Mouse (Mus musculus) neural tube, embryonic 10.5 days (tissue): ENCODE results near the gene Diaph3.
"Not testable (repeated sequence)": the region's sequence is repeated elsewhere in the genome, so short reads cannot be mapped to it uniquely, and the experiment has no call there.

Experiments used
- DNase-seq: peaks from one replicate; pipeline ENCODE4 v3.0.0-alpha.2; 2017; ENCODE audit warnings: low spot score; ENCODE audit errors: extremely low spot score

Gene Diaph3

DNA sequence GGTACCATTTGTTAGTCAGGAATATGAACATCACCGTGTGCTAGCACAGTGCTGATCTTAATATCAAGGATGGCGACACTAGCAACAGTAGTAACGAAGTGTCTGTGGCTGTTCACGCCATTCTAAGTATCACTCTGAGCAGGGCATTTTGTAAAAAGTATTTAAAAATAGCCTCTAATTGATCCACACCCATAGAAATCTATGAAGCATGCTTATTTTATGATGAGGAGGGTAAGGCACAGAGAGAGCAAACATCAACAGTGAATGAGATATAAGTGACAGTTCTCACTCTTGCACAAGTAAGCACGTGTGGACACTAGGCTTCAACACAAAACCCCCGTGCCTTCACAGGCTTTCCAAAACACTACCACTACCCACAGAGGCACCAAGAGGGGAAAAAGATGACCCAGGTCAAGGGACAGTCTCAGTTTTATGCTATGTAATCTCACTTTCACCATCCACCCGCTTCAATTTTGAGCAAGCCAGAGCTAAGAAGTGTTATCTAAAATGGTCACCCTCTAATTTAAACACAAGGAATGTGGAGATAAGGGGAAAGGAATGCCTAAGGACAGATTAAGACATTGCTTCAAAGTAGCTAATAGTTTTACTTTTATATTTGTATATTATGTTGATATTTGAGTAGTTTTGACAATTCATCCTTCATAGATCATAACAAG lies 399.0 kb downstream of the Diaph3 start:
- no peak for DNase-seq

DNA sequence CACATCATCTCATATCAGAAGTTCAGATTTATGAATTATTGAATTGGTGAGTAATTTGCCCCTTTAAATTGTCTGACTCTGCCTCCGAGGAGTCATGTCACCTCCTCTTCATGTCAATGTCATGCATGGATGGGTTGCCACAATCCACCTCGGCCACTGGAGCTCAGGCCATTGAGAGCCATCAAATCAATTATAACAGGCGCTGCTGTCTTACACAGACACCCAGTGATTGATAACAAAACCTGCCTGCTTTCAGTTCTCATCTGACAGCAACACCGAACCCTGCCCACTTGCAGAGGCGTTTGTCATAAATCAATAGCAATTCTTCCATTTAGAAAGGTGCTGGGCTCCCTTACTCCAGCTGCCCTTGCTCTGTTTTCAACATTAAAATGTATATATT lies 402.1 kb downstream of the Diaph3 start:
- no peak for DNase-seq

DNA sequence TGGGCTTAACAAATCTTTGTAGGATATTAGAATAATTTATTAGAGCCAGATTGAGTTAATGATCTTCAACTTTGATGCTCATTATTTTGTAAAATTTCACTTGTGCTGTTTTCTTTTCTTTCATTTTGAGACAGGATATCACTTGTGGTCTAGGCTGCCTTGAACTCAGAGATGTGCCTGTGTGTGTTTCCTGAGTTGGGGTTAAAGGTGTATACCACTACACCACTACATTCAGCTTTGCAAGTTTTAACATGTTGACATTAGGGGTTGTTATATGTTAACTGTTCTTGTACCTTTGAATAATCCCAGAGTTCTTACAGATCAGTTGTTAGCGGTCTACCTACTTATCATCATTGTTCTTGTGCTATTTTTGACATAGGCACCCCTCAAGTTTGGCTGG lies 404.4 kb downstream of the Diaph3 start:
- no peak for DNase-seq

DNA sequence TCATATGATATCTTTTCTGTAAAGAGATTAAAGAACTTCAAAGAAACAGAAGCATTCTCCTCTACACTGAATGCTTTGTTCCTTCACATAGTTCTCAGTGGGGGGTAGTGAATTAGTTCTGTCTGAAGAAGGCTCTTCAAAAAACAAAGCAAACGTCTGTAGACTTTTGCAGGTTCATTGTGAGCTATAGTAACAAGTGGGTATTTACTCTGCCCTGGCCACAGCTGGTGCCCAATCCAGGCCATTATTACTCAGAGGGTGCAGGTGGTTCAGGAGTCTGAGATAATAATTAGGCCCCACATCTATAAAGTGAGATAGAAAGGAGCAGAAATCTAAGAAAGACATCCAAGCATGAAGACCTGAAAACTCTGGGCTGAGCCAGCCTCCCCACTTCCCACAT lies 409.7 kb downstream of the Diaph3 start:
- DNase-seq: no peak

DNA sequence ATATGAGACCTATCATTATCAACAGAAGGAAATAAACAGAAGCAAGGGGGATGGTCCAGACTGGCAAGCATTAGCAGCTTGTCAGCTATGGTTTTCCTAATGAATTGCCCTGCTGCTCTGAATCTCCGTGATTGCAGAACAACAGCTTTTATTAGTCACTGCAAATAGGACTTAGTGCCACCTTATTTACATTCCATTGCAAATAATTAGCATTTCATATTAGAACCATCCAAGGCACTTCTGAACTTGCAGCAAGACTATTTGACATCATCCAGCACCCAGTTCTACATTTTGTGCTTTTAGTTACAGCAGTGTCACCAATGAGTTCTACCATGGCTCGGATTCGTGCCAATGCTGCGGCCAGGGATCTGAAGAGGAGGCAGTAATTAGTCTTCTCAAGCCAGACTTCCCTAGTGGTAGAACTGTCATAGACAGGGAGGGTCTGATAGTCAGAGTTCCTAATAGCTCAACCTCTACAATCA lies 411.4 kb downstream of the Diaph3 start:
- no peak for DNase-seq

DNA sequence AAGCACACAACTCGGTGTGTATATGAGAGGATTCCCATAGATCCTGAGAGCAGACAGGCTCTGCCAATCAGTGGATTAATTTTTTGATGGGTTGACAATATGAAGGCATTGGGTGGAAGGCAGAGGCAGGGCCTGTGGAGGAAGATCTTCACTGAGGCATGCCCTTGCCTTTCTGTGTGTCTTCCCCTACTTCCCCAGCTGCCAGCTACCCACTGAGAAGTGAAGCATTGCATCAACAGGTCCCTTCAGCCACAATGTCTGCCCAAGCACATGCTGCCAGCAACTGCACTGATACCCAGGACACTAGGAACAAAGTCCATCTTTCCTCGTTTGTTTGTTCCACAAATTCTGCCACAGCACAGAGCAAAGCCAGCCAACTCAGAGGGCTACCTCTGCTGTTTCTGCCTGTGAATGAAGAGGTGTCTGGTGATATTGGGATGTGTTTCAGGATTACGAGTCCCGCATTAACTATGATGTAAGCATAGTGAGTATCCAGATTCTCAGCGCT lies 413.4 kb downstream of the Diaph3 start:
- DNase-seq: no peak

DNA sequence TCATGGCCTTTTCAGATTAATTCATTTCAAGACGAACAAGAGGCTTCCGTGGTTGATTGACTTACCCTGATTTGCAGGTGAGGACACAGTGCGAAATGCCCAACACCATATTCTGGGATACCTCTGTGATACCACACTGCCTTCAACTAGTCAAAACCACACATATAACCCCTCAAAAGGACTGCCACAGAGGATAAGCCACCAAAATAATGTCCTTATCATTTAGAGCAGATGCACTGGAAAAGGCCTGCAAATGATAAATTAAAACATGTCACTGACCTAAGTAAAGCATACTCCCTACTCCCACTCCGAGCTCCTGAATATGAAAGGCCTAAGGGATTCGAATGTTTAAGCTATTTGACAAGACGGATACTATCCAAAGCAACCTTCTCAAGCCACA lies 419.3 kb downstream of the Diaph3 start:
- DNase-seq: no peak

DNA sequence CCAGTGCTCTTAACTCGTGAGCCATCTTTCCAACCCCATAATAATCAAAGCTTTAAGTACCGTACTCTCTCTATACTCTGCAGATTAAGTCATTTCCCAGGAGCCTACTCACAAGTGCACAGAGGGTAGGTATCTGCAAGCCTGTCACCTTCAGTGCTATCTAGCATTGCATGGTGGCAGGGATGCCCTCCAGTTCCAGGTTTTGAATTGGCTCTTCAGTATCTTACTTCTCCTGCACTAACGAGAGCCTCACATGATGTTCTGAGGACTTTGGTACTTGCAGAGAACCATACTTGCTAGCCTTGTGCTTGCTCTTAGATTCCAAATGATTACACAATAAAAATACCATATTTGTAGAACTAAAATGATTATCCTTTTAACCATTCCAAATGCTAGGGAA lies 420.0 kb downstream of the Diaph3 start:
- DNase-seq: no peak

DNA sequence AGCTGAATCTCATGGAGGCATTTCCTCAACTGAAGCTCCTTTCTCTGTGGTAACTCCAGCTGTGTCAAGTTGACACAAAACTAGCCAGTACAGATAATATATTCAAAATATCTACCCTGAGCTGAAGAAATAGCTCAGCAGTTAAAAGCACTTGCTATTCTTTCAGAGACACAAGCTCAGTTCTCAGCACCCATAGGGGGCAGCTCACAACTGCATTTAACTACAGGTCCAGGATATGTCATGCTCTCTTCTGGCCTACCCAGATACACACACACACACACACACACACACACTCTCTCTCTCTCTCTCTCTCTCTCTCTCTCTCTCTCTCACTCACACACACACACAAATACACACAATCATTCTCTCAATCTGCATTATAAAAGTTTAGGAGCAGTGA lies 420.6 kb downstream of the Diaph3 start:
- not testable (repeated sequence) for DNase-seq

DNA sequence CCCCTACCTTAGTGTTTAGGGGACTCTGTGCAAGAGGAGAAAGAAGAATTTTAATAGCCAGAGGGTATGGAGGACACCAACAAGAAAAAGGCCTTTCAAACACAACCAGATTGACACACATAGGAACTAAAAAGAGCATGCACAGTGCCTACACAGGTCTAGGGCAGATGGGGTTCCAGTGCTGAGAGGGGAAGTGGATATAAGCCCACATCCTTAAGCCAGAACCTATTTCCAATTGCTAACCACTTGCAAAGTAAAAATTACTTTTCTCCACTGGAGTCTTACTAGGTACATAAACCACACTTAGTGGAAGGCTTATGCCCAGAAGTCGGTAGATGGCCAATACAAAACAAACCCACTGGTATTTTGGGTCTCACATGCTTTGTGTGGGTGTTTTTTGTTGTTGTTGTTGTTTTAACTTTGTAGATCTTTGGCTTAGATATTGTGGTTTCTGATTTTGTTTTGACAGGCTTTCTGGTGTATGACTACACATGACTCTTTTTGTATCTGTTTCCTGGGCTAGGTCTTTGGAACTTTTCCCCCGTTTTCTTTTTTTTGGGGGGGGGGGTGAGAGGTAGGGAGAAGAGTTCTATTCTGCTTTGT lies 426.8 kb downstream of the Diaph3 start:
- no peak for DNase-seq

DNA sequence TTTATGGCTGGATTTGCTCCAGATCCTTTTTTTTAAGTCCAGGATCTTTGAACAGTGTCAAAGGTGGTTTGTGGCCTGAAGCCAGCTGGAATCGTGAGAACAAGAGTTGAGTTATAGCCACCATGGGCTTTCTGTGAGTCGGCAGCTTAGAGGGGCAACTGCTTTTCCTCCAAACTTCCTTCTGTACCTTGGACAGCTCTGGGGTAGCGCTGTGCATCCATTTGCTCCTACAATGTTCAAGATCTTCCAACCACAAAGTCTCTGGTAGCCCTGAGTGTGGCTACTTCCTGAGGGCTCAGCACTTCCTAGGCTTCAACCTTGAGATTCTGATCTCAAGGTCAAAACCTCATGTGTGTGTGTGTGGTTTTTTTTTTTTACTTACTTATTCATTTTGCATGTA lies 437.0 kb downstream of the Diaph3 start:
- DNase-seq: no peak

DNA sequence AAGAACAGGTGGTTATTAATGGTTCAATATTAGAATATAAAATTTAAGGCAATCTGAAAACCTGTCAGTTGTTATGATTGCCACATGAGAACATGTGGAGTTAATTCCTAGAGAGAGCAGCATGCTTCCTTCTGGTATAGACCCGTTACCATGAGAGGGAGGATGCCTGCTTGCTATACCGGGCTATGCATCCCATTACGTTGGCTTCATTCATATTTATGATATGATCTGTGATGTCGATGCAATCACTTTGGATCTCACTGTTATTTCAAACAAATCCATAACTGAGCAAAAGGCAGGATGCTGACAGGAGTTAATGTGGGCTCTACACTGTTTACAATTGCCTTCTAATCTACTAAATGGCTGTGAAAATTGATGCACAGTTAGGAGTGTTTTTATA lies 439.9 kb downstream of the Diaph3 start:
- no peak for DNase-seq

DNA sequence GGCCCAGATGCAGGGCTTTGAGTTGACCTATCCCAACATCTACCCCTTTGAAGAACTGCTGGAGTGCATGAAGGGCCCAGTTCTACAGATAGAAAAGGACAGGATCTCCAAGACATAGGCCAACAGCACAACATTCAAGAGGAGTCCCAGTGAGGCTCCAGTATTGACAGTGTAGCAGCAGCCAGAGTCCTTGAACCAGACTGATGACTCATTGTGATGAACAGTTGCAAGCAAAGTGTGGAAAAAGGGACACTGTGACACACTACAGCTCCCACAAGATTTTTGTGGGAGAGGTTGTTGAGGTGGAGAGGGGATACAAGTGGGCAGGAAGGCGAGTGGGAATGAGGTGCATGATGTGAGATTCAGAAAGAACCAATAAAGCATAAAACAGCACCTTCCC lies 443.1 kb downstream of the Diaph3 start:
- no peak for DNase-seq

DNA sequence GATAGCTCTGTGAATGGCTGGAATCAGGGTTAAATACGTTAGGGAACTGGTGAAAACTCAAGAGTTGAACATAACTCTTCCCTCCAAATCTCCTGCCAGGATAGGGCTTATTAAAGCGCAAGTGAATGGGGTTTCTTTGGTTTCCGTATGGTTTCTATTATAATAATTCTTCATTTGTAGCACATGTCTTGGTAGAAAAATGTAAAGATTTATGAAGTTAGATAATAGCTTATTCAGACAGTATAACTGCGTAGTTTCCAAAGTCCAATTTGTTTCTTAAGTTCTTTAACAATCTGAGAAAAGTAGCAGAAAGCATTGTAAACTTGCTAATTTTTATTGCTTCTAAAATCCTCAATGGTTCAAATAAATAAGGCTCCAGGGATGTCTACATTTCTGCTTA lies 448.3 kb downstream of the Diaph3 start:
- DNase-seq: no peak

DNA sequence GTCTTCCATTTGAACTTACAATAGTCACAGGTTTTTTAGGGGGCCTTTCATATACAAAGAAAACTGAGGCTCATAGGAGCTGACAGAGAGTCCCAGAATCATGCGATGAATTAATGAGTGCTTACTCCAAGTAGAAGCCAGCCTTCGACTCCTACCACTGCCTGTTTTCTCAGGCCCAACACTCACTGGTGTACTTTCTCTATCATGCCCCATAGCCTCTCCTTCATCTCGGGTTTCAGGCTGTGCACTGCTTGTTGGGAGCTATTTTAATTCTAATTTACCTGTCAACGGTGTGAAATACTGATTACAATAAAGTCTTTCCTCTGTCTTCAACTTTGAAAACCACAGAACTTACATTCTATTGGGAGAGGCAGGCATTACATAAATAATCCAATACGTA lies 449.7 kb downstream of the Diaph3 start:
- no peak for DNase-seq

DNA sequence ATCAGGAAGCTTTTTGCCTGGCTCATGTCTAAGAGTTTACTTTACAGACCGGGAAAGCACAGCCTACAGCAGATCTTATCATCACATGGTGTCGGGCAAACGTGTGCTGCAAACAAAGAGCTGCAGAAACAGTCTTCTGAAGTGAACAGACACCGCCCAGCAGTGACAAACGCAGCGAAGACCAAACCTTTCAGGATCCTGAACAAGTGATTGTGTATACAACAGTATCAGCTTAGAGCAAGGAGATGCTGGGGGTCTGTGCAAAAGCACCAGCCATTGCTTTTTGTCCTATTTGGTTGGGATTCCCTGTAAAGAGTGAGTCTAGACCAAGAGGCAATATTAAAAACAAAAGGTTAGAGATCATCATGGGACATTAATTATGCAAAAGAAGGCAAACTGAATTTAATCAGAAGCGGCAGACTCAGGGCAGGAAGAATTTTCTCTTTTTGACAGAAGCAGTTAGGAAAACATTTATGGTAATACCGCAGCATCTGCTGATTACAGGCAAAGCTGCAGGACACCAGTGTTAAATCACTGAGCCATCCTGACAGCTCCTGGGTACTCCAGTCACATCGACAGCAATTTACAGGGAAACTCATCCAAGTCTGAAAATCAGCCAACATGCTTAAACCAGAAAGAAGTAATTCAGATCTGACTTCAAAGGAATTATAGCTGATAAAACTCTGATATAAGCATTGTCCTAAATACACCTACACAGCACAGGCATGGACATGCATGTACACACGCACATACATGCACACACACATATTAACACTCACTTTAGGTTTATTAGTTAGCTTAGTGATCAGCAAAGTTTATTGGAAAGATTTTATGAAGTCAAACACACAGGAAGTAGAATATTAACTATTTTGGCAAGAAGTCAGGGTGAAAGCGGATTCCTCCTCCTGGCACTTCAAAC lies 456.2 kb downstream of the Diaph3 start:
- DNase-seq: no peak

DNA sequence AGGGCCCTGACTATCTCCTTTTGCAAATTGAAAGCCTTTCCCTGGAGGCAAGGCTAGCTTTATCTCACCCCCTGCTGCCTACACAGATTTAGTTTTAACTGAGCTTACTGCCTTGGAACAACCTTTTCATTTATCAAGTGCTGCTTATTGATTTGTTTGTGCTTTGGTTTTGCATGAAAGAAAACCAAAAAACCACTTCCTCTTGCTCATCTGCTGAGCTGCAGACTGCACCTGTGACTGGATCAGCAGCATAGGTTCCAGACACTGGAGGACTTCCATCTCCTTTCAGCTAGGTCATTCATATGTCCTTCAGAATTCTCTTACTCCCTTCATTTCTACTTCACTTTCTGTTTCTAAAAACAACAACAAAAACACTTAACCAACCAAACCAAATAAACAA lies 459.1 kb downstream of the Diaph3 start:
- DNase-seq: no peak

DNA sequence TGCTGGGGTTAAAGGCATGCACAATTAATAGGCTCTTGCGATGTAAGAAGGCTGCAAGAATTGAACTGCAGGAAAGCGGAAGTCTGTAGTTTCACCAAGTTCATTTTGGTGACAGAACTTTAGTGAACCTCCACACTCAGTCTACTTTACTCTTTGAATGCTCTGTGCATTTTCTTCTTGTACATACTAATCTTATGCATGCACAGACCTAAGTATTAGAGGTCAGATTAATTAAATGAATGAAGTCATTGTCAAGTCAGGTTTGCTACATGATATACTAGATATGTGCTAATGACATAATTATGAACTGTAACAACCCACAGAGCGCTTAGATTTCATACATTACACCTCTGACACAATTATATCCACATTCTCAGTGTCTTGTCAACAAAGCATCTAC lies 462.0 kb downstream of the Diaph3 start:
- DNase-seq: no peak

DNA sequence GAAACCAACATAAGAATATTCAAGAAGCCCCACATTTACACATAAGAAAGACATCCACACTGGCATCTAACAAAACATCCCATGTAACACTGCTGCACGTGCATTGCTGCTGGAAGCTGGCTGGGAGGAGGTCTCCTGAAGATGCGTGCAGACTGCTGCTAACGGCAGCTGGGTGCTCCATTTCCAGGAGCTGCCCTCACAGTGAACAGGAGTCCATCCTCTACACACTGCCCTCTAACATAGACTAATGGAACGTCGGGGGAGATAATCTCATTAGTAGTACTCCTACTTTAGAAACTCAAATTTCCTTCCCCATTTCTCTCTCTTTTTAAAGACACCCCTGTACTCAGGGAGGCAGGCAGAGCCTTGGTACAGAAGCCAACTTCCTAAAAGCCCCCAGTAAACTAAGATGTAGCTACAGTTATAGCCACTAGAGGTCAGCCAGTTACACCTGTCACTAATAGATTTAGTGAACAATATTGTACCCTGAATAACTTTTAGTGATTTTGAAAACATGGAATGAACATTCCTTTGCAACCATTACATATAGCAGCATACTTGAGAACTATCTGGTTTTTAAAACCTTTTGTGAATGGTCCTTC lies 462.8 kb downstream of the Diaph3 start:
- no peak for DNase-seq

DNA sequence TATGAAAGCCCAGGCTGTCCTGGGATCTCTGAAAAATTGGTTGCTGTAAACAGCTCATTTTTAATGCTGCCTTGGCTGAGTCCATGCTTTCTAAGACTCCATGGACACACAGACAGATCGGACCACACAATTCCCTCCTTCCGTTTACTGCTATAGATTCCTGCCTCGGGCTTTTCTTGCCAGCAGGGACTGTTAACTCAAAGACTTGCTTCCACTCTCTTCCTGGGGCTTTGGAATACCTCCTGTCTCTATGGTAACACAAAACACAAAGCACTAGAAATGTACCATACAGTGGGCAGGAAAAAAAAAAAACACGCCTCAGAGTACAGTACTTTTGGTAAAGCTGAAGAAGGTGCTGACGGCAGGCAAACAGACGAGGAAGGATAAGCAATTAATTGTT lies 464.0 kb downstream of the Diaph3 start:
- no peak for DNase-seq

DNA sequence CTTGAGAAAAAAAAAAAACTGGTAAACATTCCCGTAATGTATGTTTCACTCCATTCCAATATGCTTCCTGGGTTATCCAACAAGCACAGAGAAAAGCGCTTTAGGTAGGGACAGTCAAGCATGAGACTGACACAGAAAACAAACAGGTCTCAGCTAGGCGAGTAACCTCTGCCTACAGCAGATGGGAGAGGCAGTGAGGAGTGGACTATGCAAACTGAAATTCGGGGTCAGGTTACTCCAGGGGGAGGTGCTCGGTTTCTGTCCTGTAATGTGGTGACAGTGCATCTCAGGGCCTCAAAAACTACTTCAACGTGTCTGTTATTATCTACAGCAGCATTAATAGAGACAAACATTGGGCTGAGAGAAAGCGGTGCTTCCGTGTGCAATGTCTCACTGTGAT lies 465.7 kb downstream of the Diaph3 start:
- no peak for DNase-seq

DNA sequence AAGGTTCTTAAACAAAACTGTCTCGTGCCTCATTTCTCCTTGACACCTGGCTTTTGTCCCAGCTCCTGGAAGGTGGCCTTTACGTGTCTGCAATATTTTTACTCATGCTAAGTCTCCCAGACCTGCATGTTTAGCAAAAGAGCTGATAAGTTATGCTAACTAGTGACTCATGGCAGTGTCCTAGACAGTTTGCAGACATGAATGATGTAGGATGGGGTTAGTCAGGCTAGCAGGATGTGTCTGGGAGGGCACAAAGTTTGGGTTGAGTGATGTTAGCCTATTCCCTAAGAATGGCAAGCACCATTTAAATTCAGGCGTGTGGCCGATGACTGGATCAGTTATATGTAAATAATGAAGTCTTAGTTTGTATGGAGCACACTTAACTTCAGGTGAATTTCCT lies 478.2 kb downstream of the Diaph3 start:
- DNase-seq: no peak
